Mouse (Mus musculus) forebrain, embryonic 14.5 days (tissue): ENCODE measurements around the gene Arhgap24. TPM values are rescaled to one million over a fixed set of nuclear protein-coding genes. Genes with fewer than 3 reads are reported as not detected.
A peak's percentile ranks its signal among the peaks of the same experiment; 100 is the strongest.

Source experiments
- ATAC-seq: fragments of 200-750 bp; cut with Nextera tagmentation; 2 replicates; pipeline ENCODE4 v1.8.0; 2017; ENCODE audit warnings: mild to moderate bottlenecking, moderate library complexity
- DNase-seq: peaks from one replicate; pipeline ENCODE4 v3.0.0-alpha.2; 2015; ENCODE audit warnings: low spot score
- H3K27ac ChIP-seq: fragments of 300-500 bp; sonication (generic); 2 replicates; pipeline ENCODE4 v1.5.1; 2014; ENCODE audit warnings: low read depth, mild to moderate bottlenecking, control low read depth, low read length, moderate library complexity
- H3K27me3 ChIP-seq: fragments of 300-500 bp; sonication (generic); replicated peaks from 2 replicates; pipeline ENCODE4 v1.6.1; 2014; ENCODE audit warnings: low read length, control low read depth, mixed read lengths; ENCODE audit not compliant: control insufficient read depth, insufficient read depth
- H3K36me3 ChIP-seq: fragments of 300-500 bp; sonication (generic); 2 replicates; pipeline ENCODE4 v1.6.1; 2014; ENCODE audit warnings: low read length, control low read depth; ENCODE audit not compliant: control insufficient read depth, insufficient read depth
- H3K4me1 ChIP-seq: fragments of 300-500 bp; sonication (generic); 2 replicates; pipeline ENCODE4 v1.6.1; 2014; ENCODE audit warnings: antibody characterized with exemption, low read length, control low read depth; ENCODE audit not compliant: control insufficient read depth, insufficient read depth
- H3K4me2 ChIP-seq: fragments of 300-500 bp; sonication (generic); 2 replicates; pipeline ENCODE4 v1.6.1; 2014; ENCODE audit warnings: mild to moderate bottlenecking, control low read depth, low read length
- H3K4me3 ChIP-seq: fragments of 300-500 bp; sonication (generic); 2 replicates; pipeline ENCODE4 v1.5.1; 2014; ENCODE audit warnings: low read depth, low read length, control low read depth
- H3K9ac ChIP-seq: fragments of 300-500 bp; sonication (generic); 2 replicates; pipeline ENCODE4 v1.6.1; 2014; ENCODE audit warnings: mild to moderate bottlenecking, low read length, control low read depth, moderate library complexity
- H3K9me3 ChIP-seq: fragments of 300-500 bp; sonication (generic); replicated peaks from 2 replicates; pipeline ENCODE4 v1.6.1; 2016; ENCODE audit warnings: low read length, control low read depth, mixed read lengths; ENCODE audit not compliant: control insufficient read depth
- WGBS: fragments of 180-500 bp; shearing (Covaris S2); extraction: QIAGEN DNeasy Blood & Tissue Kit; methylation state at CpG from one replicate; pipeline ENCODE4 v1.1.7; 2014; 5-methylcytosine and 5-hydroxymethylcytosine counted together
- polyA plus RNA-seq: library from polyadenylated mRNA; unstranded; fragments of >200 nt; fragmentation: Nextera tagmentation; extraction: Ambion mirVana; gene quantifications from 2 replicates; pipeline ENCODE4 v1.2.1, GENCODE M21; 2014

Gene Arhgap24
- polyA plus RNA-seq, 1 experiment from 2014 or later = 3.7 TPM

DNA sequence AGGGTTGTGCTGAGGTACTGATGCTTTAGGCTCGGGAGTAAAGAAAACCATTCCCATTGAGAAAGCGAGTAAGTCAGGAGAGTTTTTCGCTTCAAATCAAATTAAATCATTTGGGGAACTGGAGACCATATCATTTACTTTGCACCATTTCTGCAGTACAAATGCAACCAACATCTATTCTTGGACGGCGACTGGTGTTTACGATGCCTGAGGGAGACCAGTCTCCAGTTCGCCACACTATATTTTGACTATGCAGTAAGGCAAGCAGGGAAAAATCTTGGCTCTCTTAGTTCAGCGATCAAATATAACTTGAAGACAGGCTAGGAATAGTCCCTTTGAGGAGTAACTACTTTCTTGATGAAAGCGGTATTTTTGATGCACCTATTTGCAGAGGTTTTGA lies 11.0 kb downstream of the Arhgap24 start:
- Histone ChIP-seq H3K27ac (no peak overlapping the region), H3K9ac (no peak overlapping the region), H3K4me1 (no peaks in the 10 kb centered on the region), H3K9me3 (no peaks in the 10 kb centered on the region), H3K4me3 (no peak overlapping the region), H3K4me2 (no peak overlapping the region), H3K36me3 (no peaks in the 10 kb centered on the region), H3K27me3 (no peaks in the 10 kb centered on the region)
- WGBS = 92% methylated on average over 9 of the region's 9 CpGs
- DNase-seq = no peak
- ATAC-seq = no peak

DNA sequence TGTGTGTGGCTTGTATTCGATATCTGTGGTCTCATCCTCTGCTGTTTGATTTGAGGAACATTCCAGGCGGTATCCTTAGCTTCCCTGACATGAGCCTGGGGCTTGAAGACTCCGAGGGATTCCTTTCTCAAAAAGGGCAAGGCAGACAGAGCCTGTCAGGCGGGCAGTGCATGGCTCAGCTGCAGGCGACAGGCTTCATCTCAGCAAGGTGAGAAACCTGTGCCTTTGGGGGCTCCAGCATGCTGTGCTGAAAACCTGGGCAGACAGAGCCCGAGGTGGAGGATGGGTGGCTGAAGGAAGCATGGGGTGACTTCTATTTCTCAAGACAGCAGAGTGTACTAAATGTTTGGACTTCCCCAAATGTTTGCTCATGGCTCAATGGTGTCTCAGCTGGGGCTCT lies 13.6 kb downstream of the Arhgap24 start:
- no peaks in the 10 kb centered on the region for H3K36me3 ChIP-seq
- H3K4me3 ChIP-seq = no peak overlapping the region
- H3K9me3 ChIP-seq = no peaks in the 10 kb centered on the region
- H3K4me2 ChIP-seq = no peak overlapping the region
- no peak overlapping the region for H3K27ac ChIP-seq
- H3K4me1 ChIP-seq = no peaks in the 10 kb centered on the region
- ATAC-seq (no peak), DNase-seq (no peak)
- 55% methylated on average over 6 of the region's 6 CpGs for WGBS
- no peak overlapping the region for H3K9ac ChIP-seq
- no peaks in the 10 kb centered on the region for H3K27me3 ChIP-seq

DNA sequence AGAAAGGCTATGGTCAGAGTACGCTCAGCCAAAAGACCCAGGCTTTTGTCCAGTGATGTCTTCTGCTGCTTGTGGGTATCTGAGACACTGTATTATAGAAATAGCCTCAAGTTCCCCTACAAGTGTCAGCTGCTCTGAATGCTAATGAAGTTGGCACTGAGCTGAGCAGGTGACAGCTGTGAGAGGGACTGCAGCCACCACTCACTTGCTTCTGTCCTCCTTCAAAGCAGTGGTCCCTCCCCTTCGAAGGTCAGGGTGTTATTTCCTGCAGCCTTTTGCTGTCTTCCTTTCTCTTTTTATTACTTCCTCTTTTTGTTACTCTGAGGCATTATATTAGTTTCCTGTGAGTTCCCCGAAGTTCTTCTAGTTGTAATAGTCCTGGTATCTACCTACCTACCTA lies 16.0 kb downstream of the Arhgap24 start:
- no peak overlapping the region for H3K27ac ChIP-seq
- no peak overlapping the region for H3K4me3 ChIP-seq
- no peak for ATAC-seq
- no peaks in the 10 kb centered on the region for H3K9me3 ChIP-seq
- no peaks in the 10 kb centered on the region for H3K27me3 ChIP-seq
- no peaks in the 10 kb centered on the region for H3K4me1 ChIP-seq
- no peaks in the 10 kb centered on the region for H3K36me3 ChIP-seq
- H3K9ac ChIP-seq = no peak overlapping the region
- H3K4me2 ChIP-seq = no peak overlapping the region
- WGBS = 68% methylated on average over 3 of the region's 3 CpGs
- DNase-seq = peak; percentile 7

GRCm38 (mm10) chr5:102498747-102499146 lies 17.6 kb downstream of the Arhgap24 start:
- Histone ChIP-seq H3K27me3 (no peaks in the 10 kb centered on the region), H3K4me2 (no peak overlapping the region), H3K4me1 (no peaks in the 10 kb centered on the region), H3K9ac (no peak overlapping the region), H3K4me3 (no peak overlapping the region), H3K9me3 (no peaks in the 10 kb centered on the region), H3K27ac (no peak overlapping the region), H3K36me3 (no peaks in the 10 kb centered on the region)
- no peak for ATAC-seq
- WGBS = 89% methylated on average over 5 of the region's 5 CpGs
- no peak for DNase-seq

GRCm38 (mm10) chr5:102502333-102502732 lies 21.1 kb downstream of the Arhgap24 start:
- ATAC-seq = no peak
- 88% methylated on average over 2 of the region's 2 CpGs for WGBS
- DNase-seq = no peak
- no peak overlapping the region for H3K4me2 ChIP-seq
- no peak overlapping the region for H3K9ac ChIP-seq
- no peaks in the 10 kb centered on the region for H3K36me3 ChIP-seq
- H3K9me3 ChIP-seq = no peaks in the 10 kb centered on the region
- no peaks in the 10 kb centered on the region for H3K27me3 ChIP-seq
- no peak overlapping the region for H3K4me3 ChIP-seq
- no peaks in the 10 kb centered on the region for H3K4me1 ChIP-seq
- no peak overlapping the region for H3K27ac ChIP-seq

GRCm38 (mm10) chr5:102503066-102503465 lies 21.9 kb downstream of the Arhgap24 start:
- Histone ChIP-seq H3K9me3 (no peaks in the 10 kb centered on the region), H3K4me3 (no peak overlapping the region), H3K36me3 (no peaks in the 10 kb centered on the region), H3K9ac (no peak overlapping the region), H3K4me2 (no peak overlapping the region), H3K27ac (no peak overlapping the region), H3K4me1 (no peaks in the 10 kb centered on the region), H3K27me3 (no peaks in the 10 kb centered on the region)
- DNase-seq = no peak
- WGBS = 89% methylated on average over 3 of the region's 3 CpGs
- no peak for ATAC-seq

DNA sequence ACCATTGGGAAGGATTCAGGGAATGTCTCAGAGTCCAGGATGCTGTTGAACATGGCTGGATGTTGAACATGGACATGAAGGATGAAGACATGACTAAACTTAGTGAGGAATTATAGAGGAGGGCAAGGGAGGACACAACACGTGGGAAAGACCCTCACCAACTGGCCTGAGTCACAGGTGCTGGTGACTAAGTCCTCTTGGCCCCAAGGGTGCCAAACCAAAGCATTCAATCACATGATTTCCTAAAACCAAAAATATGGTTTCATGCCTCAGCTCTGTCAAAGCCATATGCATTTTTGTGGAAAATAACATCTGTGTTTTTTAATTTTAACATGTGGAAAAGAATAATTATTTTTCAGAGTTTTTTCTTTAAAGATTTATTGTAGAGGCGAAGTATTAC lies 22.7 kb downstream of the Arhgap24 start:
- H3K4me2 ChIP-seq = no peak overlapping the region
- H3K27me3 ChIP-seq = no peaks in the 10 kb centered on the region
- no peak overlapping the region for H3K27ac ChIP-seq
- H3K36me3 ChIP-seq = no peaks in the 10 kb centered on the region
- H3K4me3 ChIP-seq = no peak overlapping the region
- no peak overlapping the region for H3K9ac ChIP-seq
- H3K4me1 ChIP-seq = no peaks in the 10 kb centered on the region
- no peaks in the 10 kb centered on the region for H3K9me3 ChIP-seq
- ATAC-seq (no peak), DNase-seq (no peak)
- 70% methylated on average over 2 of the region's 2 CpGs for WGBS

- H3K4me1 ChIP-seq = no peaks in the 10 kb centered on the region
- no peak overlapping the region for H3K27ac ChIP-seq
- 93% methylated on average over 4 of the region's 4 CpGs for WGBS
- H3K36me3 ChIP-seq = no peaks in the 10 kb centered on the region
- H3K9me3 ChIP-seq = no peaks in the 10 kb centered on the region
- no peaks in the 10 kb centered on the region for H3K27me3 ChIP-seq
- ATAC-seq (no peak), DNase-seq (no peak)
- no peak overlapping the region for H3K9ac ChIP-seq
- no peak overlapping the region for H3K4me2 ChIP-seq
- no peak overlapping the region for H3K4me3 ChIP-seq
Measured at GRCm38 (mm10) chr5:102504557-102504956, 23.4 kb downstream of the Arhgap24 start.

- H3K4me3 ChIP-seq = no peak overlapping the region
- ATAC-seq (no peak), DNase-seq (no peak)
- H3K36me3 ChIP-seq = no peaks in the 10 kb centered on the region
- H3K4me2 ChIP-seq = no peak overlapping the region
- no peaks in the 10 kb centered on the region for H3K27me3 ChIP-seq
- no peak overlapping the region for H3K9ac ChIP-seq
- no peak overlapping the region for H3K27ac ChIP-seq
- 74% methylated on average over 3 of the region's 3 CpGs for WGBS
- H3K4me1 ChIP-seq = no peaks in the 10 kb centered on the region
- H3K9me3 ChIP-seq = no peaks in the 10 kb centered on the region
Measured at GRCm38 (mm10) chr5:102508162-102508561, 27.0 kb downstream of the Arhgap24 start.
